Mouse (Mus musculus): ENCODE results near the gene Gtf2f2.

GRCm38 (mm10) chr14:75954766-75955165 is 55.9 kb downstream of the Gtf2f2 start, which contains the start of gene Kctd4:
- TF ChIP-seq CTCF (conservative IDR thresholded peaks at IDR 0.05; ENCODE audit: insufficient read depth, insufficient read length, low read depth, low read length) (no peak), POLR2A (IDR thresholded peaks at IDR 0.05; ENCODE audit: low read depth, low read length) (no peak)

Measured in kidney, adult 2 months (tissue).